In genomic region chr10:28890886-28891285, GRCm38 (mm10) we compare ENCODE assay signal across 27 mouse cellular contexts.
DNase-seq lines count a peak whose midpoint lies in the region; ATAC-seq and TF ChIP-seq lines count a peak whose summit lies in the region.
"Had no signal": no experiment of that assay in that cellular context is flagged by ENCODE, and none has a peak within 500 bp of the region (broad histone marks: within the 10 kb centered on the region; RNA-seq: fewer than 3 reads in every experiment).

No protein-coding gene starts in this region.

- H3K9ac ChIP-seq in hindbrain, embryonic 13.5 days = no peak overlapping the region
- H3K9ac ChIP-seq: embryonic facial prominence, embryonic 13.5 days; embryonic facial prominence, embryonic 15.5 days; forebrain, embryonic 12.5 days had no signal

- no peak overlapping the region for H3K27ac ChIP-seq in hindbrain, embryonic 13.5 days
- H3K27ac ChIP-seq: embryonic facial prominence, embryonic 13.5 days; embryonic facial prominence, embryonic 15.5 days; forebrain, embryonic 10.5 days; forebrain, embryonic 12.5 days had no signal

- no peaks in the 10 kb centered on the region for H3K27me3 ChIP-seq in hindbrain, embryonic 13.5 days
- H3K27me3 ChIP-seq: CH12.LX; embryonic facial prominence, embryonic 13.5 days; embryonic facial prominence, embryonic 15.5 days; forebrain, embryonic 12.5 days; Patski had no signal

- no peaks in the 10 kb centered on the region for H3K9me3 ChIP-seq in hindbrain, embryonic 13.5 days
- H3K9me3 ChIP-seq: embryonic facial prominence, embryonic 13.5 days; embryonic facial prominence, embryonic 15.5 days; forebrain, embryonic 10.5 days; forebrain, embryonic 12.5 days; G1E had no signal

- ATAC-seq in common myeloid progenitor, adult 5-6 weeks (replicated peaks; ENCODE audit: low read depth, poor library complexity, severe bottlenecking) = 0 out of 2 replicates have a peak, but pooled peaks have one; percentile 45
- peak; percentile 93 for ATAC-seq in megakaryocyte progenitor cell, adult 5-6 weeks (replicated peaks; ENCODE audit: poor library complexity)
- no peak for ATAC-seq in hindbrain, embryonic 13.5 days (ENCODE audit: low FRiP score)
- ATAC-seq: activated CD4-positive, CD25-positive, alpha-beta regulatory T cell, adult 4 months; CD4-positive, CD25-positive, alpha-beta regulatory T cell, adult 4 months; forebrain, embryonic 14.5 days; forebrain, embryonic 16.5 days; Patski had no signal

- no peaks in the 10 kb centered on the region for H3K4me1 ChIP-seq in lung, adult 2 months (ENCODE audit: control insufficient read depth, insufficient read depth, low read length)
- no peaks in the 10 kb centered on the region for H3K4me1 ChIP-seq in hindbrain, embryonic 13.5 days (replicated peaks)
- H3K4me1 ChIP-seq: embryonic facial prominence, embryonic 13.5 days; embryonic facial prominence, embryonic 15.5 days; forebrain, embryonic 10.5 days; forebrain, embryonic 12.5 days had no signal

- no peak for TF ChIP-seq CTCF in lung, adult 2 months (IDR thresholded peaks at IDR 0.05; ENCODE audit: insufficient read depth, low read length)

- WGBS in lung, adult 2 months = 77% methylated on average over 2 of the region's 2 CpGs
- 93% methylated on average over 2 of the region's 2 CpGs for WGBS in hindbrain, embryonic 13.5 days

- H3K36me3 ChIP-seq in hindbrain, embryonic 13.5 days = no peaks in the 10 kb centered on the region
- H3K36me3 ChIP-seq: embryonic facial prominence, embryonic 13.5 days; embryonic facial prominence, embryonic 15.5 days; forebrain, embryonic 10.5 days; forebrain, embryonic 12.5 days; G1E had no signal

- no peak overlapping the region for H3K4me3 ChIP-seq in lung, adult 2 months (replicated peaks; ENCODE audit: extremely low read depth, low read depth, low read length)
- no peak overlapping the region for H3K4me3 ChIP-seq in hindbrain, embryonic 13.5 days
- H3K4me3 ChIP-seq: embryonic facial prominence, embryonic 13.5 days; embryonic facial prominence, embryonic 15.5 days; erythroblast, embryonic 14.5 days; forebrain, embryonic 10.5 days; forebrain, embryonic 12.5 days had no signal

- H3K4me2 ChIP-seq in hindbrain, embryonic 13.5 days = no peak overlapping the region
- H3K4me2 ChIP-seq: embryonic facial prominence, embryonic 13.5 days; embryonic facial prominence, embryonic 15.5 days; forebrain, embryonic 12.5 days had no signal

- peak; percentile 22 for DNase-seq in 416B (ENCODE audit: low read depth)
- no peak for DNase-seq in lung, adult 2 months
- DNase-seq: adrenal gland, adult 8-10 months; adrenal gland, postnatal 14 days; adrenal gland, postnatal 36 days; B cell, adult 2 months; cerebellum, adult 11-12 months; cerebellum, adult 8-10 months; cerebellum, adult 9-11 months; cerebellum, postnatal 14 days; cerebellum, postnatal 36 days; embryo, embryonic 11 days had no signal

- TF ChIP-seq POLR2A in lung, adult 2 months (IDR thresholded peaks at IDR 0.05; ENCODE audit: borderline replicate concordance, extremely low read depth, low read depth, low read length) = no peak
